Mouse (Mus musculus) midbrain, embryonic 16.5 days (tissue): ENCODE results near the gene Wdr70. TPM values are rescaled to one million over a fixed set of nuclear protein-coding genes. Genes with fewer than 3 reads are reported as not detected.

Experiments
- ATAC-seq: fragments of 200-750 bp; cut with Nextera tagmentation; 2 replicates; pipeline ENCODE4 v1.8.0; 2017; ENCODE audit warnings: moderate TSS enrichment
- H3K27ac ChIP-seq: fragments of 300-500 bp; sonication (generic); 2 replicates; pipeline ENCODE4 v1.5.1; 2014; ENCODE audit warnings: mild to moderate bottlenecking, low read length, mixed read lengths
- H3K27me3 ChIP-seq: fragments of 300-500 bp; sonication (generic); 2 replicates; pipeline ENCODE4 v1.6.1; 2014; ENCODE audit warnings: low read depth, low read length, mixed read lengths; ENCODE audit not compliant: control insufficient read depth, insufficient read depth
- H3K36me3 ChIP-seq: fragments of 300-500 bp; sonication (generic); 2 replicates; pipeline ENCODE4 v1.6.1; 2014; ENCODE audit warnings: mild to moderate bottlenecking, low read length, moderate library complexity, mixed read lengths; ENCODE audit not compliant: control insufficient read depth, insufficient read depth
- H3K4me1 ChIP-seq: fragments of 300-500 bp; sonication (generic); 2 replicates; pipeline ENCODE4 v1.6.1; 2014; ENCODE audit warnings: mild to moderate bottlenecking, low read length, mixed read lengths; ENCODE audit not compliant: control insufficient read depth, insufficient read depth
- H3K4me2 ChIP-seq: fragments of 300-500 bp; sonication (generic); 2 replicates; pipeline ENCODE4 v1.6.1; 2014; ENCODE audit warnings: mild to moderate bottlenecking, low read length, mixed read lengths
- H3K4me3 ChIP-seq: fragments of 300-500 bp; sonication (generic); 2 replicates; pipeline ENCODE4 v1.5.1; 2014; ENCODE audit warnings: low read depth, mild to moderate bottlenecking, low read length, moderate library complexity, mixed read lengths
- H3K9ac ChIP-seq: fragments of 300-500 bp; sonication (generic); 2 replicates; pipeline ENCODE4 v1.6.1; 2014; ENCODE audit warnings: low read depth, low read length, mixed read lengths
- H3K9me3 ChIP-seq: fragments of 300-500 bp; sonication (generic); replicated peaks from 2 replicates; pipeline ENCODE4 v1.6.1; 2014; ENCODE audit warnings: mild to moderate bottlenecking, low read length, mixed read lengths; ENCODE audit not compliant: control insufficient read depth, poor library complexity, severe bottlenecking
- WGBS: fragments of 180-500 bp; shearing (Covaris S2); extraction: QIAGEN DNeasy Blood & Tissue Kit; methylation state at CpG from one replicate; pipeline ENCODE4 v1.1.7; 2014; 5-methylcytosine and 5-hydroxymethylcytosine counted together
- microRNA-seq: library from miRNA; unstranded; fragments of <30 nt; microRNA quantifications from one replicate; pipeline ENCODE4, GENCODE M21; 2017
- polyA plus RNA-seq: library from polyadenylated mRNA; unstranded; fragments of >200 nt; fragmentation: Nextera tagmentation; extraction: Ambion mirVana; gene quantifications from 2 replicates; pipeline ENCODE4 v1.2.1, GENCODE M21; 2015

Wdr70 gene
- polyA plus RNA-seq, 1 experiment from 2014 or later = 75.2 TPM

GRCm38 (mm10) chr15:7842398-7842797 lies 256.6 kb downstream of the Wdr70 start:
- Histone ChIP-seq H3K27ac (no peak overlapping the region), H3K4me2 (no peak overlapping the region), H3K9me3 (no peaks in the 10 kb centered on the region), H3K9ac (no peak overlapping the region), H3K36me3 (no peaks in the 10 kb centered on the region), H3K4me3 (no peak overlapping the region), H3K4me1 (no peaks in the 10 kb centered on the region), H3K27me3 (no peaks in the 10 kb centered on the region)
- 91% methylated on average over 4 of the region's 4 CpGs for WGBS
- no peak for ATAC-seq

GRCm38 (mm10) chr15:7841664-7842063 lies 257.3 kb downstream of the Wdr70 start:
- Histone ChIP-seq H3K36me3 (no peaks in the 10 kb centered on the region), H3K9ac (no peak overlapping the region), H3K27me3 (no peaks in the 10 kb centered on the region), H3K4me2 (no peak overlapping the region), H3K27ac (no peak overlapping the region), H3K4me1 (no peaks in the 10 kb centered on the region), H3K9me3 (no peaks in the 10 kb centered on the region), H3K4me3 (no peak overlapping the region)
- no peak for ATAC-seq
- 92% methylated on average over 1 of the region's 1 CpGs for WGBS

DNA sequence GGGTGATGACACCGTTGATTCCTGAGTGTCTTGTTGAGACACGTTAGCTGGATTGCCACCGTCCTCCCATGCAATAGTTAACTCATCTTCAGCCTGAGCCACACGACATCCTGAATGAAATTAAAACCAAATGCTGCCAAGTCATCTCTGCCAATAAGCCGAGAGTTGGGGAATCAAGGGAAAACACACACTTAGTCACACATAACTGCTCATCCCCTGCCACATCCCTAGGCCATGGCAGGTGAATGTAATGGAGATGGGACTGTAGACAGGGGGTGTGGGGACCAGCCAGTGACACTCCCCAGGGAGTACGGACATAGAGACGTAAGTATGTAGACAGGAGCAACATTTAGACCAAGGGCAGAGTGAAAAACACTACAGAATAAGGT lies 260.1 kb downstream of the Wdr70 start:
- WGBS = 72% methylated on average over 7 of the region's 7 CpGs
- ATAC-seq = no peak
- H3K4me2 ChIP-seq = no peak overlapping the region

DNA sequence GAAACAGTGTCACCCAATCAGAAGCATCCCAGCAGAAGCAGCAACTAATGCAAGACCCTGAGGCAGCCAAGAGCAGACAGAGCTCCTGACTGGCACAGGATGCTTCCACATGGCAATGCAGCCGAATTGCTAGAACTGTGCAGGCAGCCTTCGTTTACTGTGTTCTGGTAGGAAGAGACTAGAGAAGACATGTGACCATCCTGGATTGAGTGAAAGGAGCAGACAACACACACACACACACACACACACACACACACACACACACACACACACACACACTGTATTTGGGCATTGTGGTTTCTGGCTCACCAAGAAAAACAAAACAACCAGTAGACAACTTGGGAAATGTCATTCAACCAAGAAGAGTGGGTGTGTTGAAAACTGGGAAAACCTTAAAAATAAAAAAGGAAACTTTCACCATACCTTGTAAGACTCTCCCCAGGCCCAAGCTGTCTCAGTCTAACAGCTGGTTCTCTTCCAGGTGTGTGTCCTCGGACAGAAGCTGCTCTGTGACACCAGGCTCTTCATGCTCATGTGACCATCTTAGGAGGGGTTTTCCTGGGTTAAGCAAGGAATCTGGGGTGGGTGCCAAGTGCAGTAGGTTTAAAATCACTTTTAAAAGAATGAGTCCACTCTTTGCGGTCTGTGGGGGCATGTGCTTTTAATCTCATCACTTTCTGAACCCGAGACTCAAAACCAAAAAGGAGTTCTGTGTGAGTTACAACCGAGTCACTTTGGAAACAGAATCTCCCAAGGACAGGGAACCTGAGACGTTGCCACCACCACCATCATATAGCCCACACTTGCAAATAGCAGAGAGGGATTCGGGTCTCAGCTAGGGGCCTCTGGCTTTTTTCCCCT lies 260.7 kb downstream of the Wdr70 start:
- H3K4me1 ChIP-seq = no peaks in the 10 kb centered on the region
- H3K27ac ChIP-seq = no peak overlapping the region
- no peak overlapping the region for H3K9ac ChIP-seq
- no peak for ATAC-seq
- no peak overlapping the region for H3K4me2 ChIP-seq
- no peak overlapping the region for H3K4me3 ChIP-seq
- H3K27me3 ChIP-seq = no peaks in the 10 kb centered on the region
- H3K9me3 ChIP-seq = no peaks in the 10 kb centered on the region
- 88% methylated on average over 8 of the region's 8 CpGs for WGBS
- no peaks in the 10 kb centered on the region for H3K36me3 ChIP-seq

More for the DNA sequence above, 260.1 kb downstream of the Wdr70 start:
- H3K9me3 ChIP-seq = no peaks in the 10 kb centered on the region
- no peak overlapping the region for H3K9ac ChIP-seq
- no peak overlapping the region for H3K27ac ChIP-seq
- no peaks in the 10 kb centered on the region for H3K4me1 ChIP-seq
- H3K4me3 ChIP-seq = no peak overlapping the region
- H3K27me3 ChIP-seq = no peaks in the 10 kb centered on the region
- H3K36me3 ChIP-seq = no peaks in the 10 kb centered on the region

- no peak for ATAC-seq
- Histone ChIP-seq H3K27ac (no peak overlapping the region), H3K27me3 (no peaks in the 10 kb centered on the region), H3K9me3 (no peaks in the 10 kb centered on the region), H3K36me3 (no peaks in the 10 kb centered on the region), H3K4me3 (no peak overlapping the region), H3K4me1 (no peaks in the 10 kb centered on the region), H3K9ac (no peak overlapping the region), H3K4me2 (no peak overlapping the region)
- WGBS = 93% methylated on average over 9 of the region's 9 CpGs
These were observed 263.6 kb downstream of the Wdr70 start for GRCm38 (mm10) chr15:7835404-7835803.

- 53% methylated on average over 6 of the region's 6 CpGs for WGBS
- Histone ChIP-seq H3K4me2 (no peak overlapping the region), H3K27me3 (no peaks in the 10 kb centered on the region), H3K9ac (no peak overlapping the region), H3K36me3 (no peaks in the 10 kb centered on the region), H3K4me3 (no peak overlapping the region), H3K27ac (no peak overlapping the region), H3K9me3 (no peaks in the 10 kb centered on the region), H3K4me1 (no peaks in the 10 kb centered on the region)
- no peak for ATAC-seq
These were observed 273.5 kb downstream of the Wdr70 start for GRCm38 (mm10) chr15:7825530-7825929.

DNA sequence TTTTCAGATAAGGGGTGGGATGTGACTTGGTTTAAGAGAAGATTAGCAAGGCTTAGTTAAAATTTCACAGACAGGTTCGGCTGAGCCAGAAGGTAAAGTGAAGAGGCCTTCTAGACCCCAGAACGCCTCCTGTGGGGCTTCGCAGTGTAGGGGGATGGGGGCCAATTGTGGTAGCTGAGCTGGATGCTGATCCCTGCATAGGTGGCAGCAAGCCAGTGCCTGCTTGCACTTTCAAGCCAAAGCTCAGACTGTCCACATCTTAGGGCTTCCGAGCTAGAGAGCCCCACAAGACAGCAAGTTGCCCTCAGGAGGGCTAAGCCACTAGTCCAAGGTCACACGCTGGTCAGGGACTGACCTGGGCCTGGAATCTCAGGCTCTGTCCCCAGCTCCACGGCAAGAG lies 275.1 kb downstream of the Wdr70 start:
- Histone ChIP-seq H3K4me1 (no peaks in the 10 kb centered on the region), H3K4me3 (no peak overlapping the region), H3K9ac (no peak overlapping the region), H3K9me3 (no peaks in the 10 kb centered on the region), H3K36me3 (no peaks in the 10 kb centered on the region), H3K27ac (no peak overlapping the region), H3K4me2 (no peak overlapping the region), H3K27me3 (peaks cover 3% of the 10 kb centered on the region; the same call in 1 of the 2 replicates)
- WGBS = 55% methylated on average over 6 of the region's 6 CpGs
- no peak for ATAC-seq

Small RNAs within 50 kb of the gene (microRNA-seq; reads per million reads assigned to microRNA genes)
- not detected for gene Gm27529

Other genes starting within 250 kb of the Wdr70 start
- 10.9 and 12.2 TPM in 2 replicates for gene Nup155, start 10.1 kb upstream of the Wdr70 start, polyA plus RNA-seq
- 15.3 and 18.1 TPM in 2 replicates for gene Cplane1, start 69.9 kb upstream of the Wdr70 start, polyA plus RNA-seq